Comparison of ENCODE assay signal across 8 mouse cellular contexts in the genomic region with DNA sequence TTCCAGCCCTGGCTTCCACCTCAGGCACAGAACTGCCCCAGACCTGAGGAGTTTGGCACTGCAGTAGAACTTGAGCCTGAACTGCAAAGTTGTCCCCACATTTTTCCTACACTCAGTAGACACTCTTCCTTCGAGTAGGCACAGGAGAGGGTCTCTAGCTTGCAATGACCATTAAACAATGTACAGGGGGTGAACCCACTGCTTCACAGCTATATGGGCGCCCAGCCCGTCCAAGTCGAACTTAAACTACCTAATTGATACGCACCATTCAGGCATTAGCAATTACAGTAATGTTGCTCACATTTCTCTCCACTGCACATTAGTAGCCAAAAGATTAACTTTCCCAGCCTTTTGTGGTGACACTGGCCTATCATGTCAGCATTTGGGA. TPM values are rescaled to one million over a fixed set of nuclear protein-coding genes. Genes with fewer than 3 reads are reported as not detected.
DNase-seq lines count a peak whose midpoint lies in the region; ATAC-seq and TF ChIP-seq lines count a peak whose summit lies in the region.

No protein-coding gene starts in this region.

- H3K27me3 ChIP-seq in embryonic facial prominence, embryonic 12.5 days, result no peaks in the 10 kb centered on the region
- no peaks in the 10 kb centered on the region for H3K27me3 ChIP-seq in intestine, embryonic 16.5 days (replicated peaks; ENCODE audit: control insufficient read depth, insufficient read depth, low read length)
- no peaks in the 10 kb centered on the region for H3K27me3 ChIP-seq in neural tube, embryonic 12.5 days (replicated peaks)

- no peak overlapping the region for H3K9ac ChIP-seq in embryonic facial prominence, embryonic 12.5 days
- H3K9ac ChIP-seq in intestine, embryonic 16.5 days (ENCODE audit: low read depth, low read length), result peak overlapping the region; percentile 49; the same call in 1 of the 2 replicates
- peak overlapping the region; percentile 73; the same call in 1 of the 2 replicates for H3K9ac ChIP-seq in neural tube, embryonic 12.5 days

- H3K27ac ChIP-seq in layer of hippocampus, adult 2 months, result peak overlapping the region; percentile 95
- H3K27ac ChIP-seq in embryonic facial prominence, embryonic 12.5 days, result peak overlapping the region; percentile 83; the same call in 1 of the 2 replicates
- no peak overlapping the region for H3K27ac ChIP-seq in intestine, embryonic 16.5 days (ENCODE audit: low read length)
- no peak overlapping the region for H3K27ac ChIP-seq in neural tube, embryonic 12.5 days

- no peak for ATAC-seq in embryonic facial prominence, embryonic 12.5 days (ENCODE audit: insufficient number of reproducible peaks, insufficient read depth, low FRiP score, low TSS enrichment)
- ATAC-seq in intestine, embryonic 16.5 days, result no peak
- ATAC-seq in neural tube, embryonic 12.5 days (ENCODE audit: low FRiP score, low read depth), result no peak
- ATAC-seq in activated CD4-positive, CD25-positive, alpha-beta regulatory T cell, adult 4 months, result no peak
- ATAC-seq in erythroid progenitor cell, adult 5-6 weeks (replicated peaks; ENCODE audit: low FRiP score, poor library complexity, severe bottlenecking), result no peak

- H3K9me3 ChIP-seq in embryonic facial prominence, embryonic 12.5 days, result peaks cover 18% of the 10 kb centered on the region
- H3K9me3 ChIP-seq in intestine, embryonic 16.5 days (ENCODE audit: control insufficient read depth, low read length), result peaks cover 5% of the 10 kb centered on the region; the same call in 1 of the 2 replicates
- peaks cover 26% of the 10 kb centered on the region for H3K9me3 ChIP-seq in neural tube, embryonic 12.5 days

- peak overlapping the region; percentile 99 for H3K4me3 ChIP-seq in layer of hippocampus, adult 2 months
- H3K4me3 ChIP-seq in embryonic facial prominence, embryonic 12.5 days, result peak overlapping the region; percentile 77
- H3K4me3 ChIP-seq in intestine, embryonic 16.5 days (ENCODE audit: low read length), result peak overlapping the region; percentile 81
- peak overlapping the region; percentile 73 for H3K4me3 ChIP-seq in neural tube, embryonic 12.5 days

- no peak for TF ChIP-seq CTCF in layer of hippocampus, adult 2 months (conservative IDR thresholded peaks at IDR 0.05)

- H3K36me3 ChIP-seq in embryonic facial prominence, embryonic 12.5 days, result peaks cover 6% of the 10 kb centered on the region
- peaks cover 6% of the 10 kb centered on the region; the same call in 1 of the 2 replicates for H3K36me3 ChIP-seq in intestine, embryonic 16.5 days (ENCODE audit: control insufficient read depth, insufficient read depth, low read length)
- H3K36me3 ChIP-seq in neural tube, embryonic 12.5 days, result peaks cover 12% of the 10 kb centered on the region

- H3K4me2 ChIP-seq in embryonic facial prominence, embryonic 12.5 days (replicated peaks), result peak overlapping the region; percentile 64
- peak overlapping the region; percentile 71 for H3K4me2 ChIP-seq in intestine, embryonic 16.5 days (ENCODE audit: low read depth, low read length)
- H3K4me2 ChIP-seq in neural tube, embryonic 12.5 days (replicated peaks), result peak overlapping the region; percentile 70

- no peaks in the 10 kb centered on the region for H3K4me1 ChIP-seq in embryonic facial prominence, embryonic 12.5 days
- 0 out of 2 replicates have a peak, but pooled peaks cover 5% of the 10 kb centered on the region for H3K4me1 ChIP-seq in intestine, embryonic 16.5 days (ENCODE audit: control insufficient read depth, insufficient read depth, low read length)
- H3K4me1 ChIP-seq in neural tube, embryonic 12.5 days, result peaks cover 7% of the 10 kb centered on the region

- DNase-seq in layer of hippocampus, adult 2 months (ENCODE audit: low spot score in 2 of 2), result no peak
- no peak for DNase-seq in layer of hippocampus, postnatal 25 days (ENCODE audit: extremely low spot score in 1 of 2, low spot score in 1 of 2)
- DNase-seq in embryo, embryonic 11 days, result no peak

- 72% methylated on average over 5 of the region's 5 CpGs for WGBS in embryonic facial prominence, embryonic 12.5 days
- WGBS in intestine, embryonic 16.5 days, result 67% methylated on average over 5 of the region's 5 CpGs
- 69% methylated on average over 5 of the region's 5 CpGs for WGBS in neural tube, embryonic 12.5 days

RNA-seq across cellular contexts. Expression of gene Zfp938, which starts 0.3 kb away (rescaled TPM):
- total RNA-seq in layer of hippocampus, adult 2 months (2021), result 10 to 100 TPM; 21.0 to 21.8 TPM
- 10 to 100 TPM; 22.8 to 23.0 TPM for total RNA-seq in layer of hippocampus, postnatal 25 days (2021)
- 17.1 and 18.0 TPM in 2 replicates for polyA plus RNA-seq in embryonic facial prominence, embryonic 12.5 days (2016; fragmentation: Nextera tagmentation; extraction: Ambion mirVana)
- 10.0 and 11.4 TPM in 2 replicates for polyA plus RNA-seq in intestine, embryonic 16.5 days (2015; fragmentation: Nextera tagmentation; extraction: Ambion mirVana)
- polyA plus RNA-seq in neural tube, embryonic 12.5 days (2016; fragmentation: Nextera tagmentation; extraction: Ambion mirVana), result 16.4 and 17.6 TPM in 2 replicates
- 10 to 100 TPM; 14.2 to 15.4 TPM for polyA plus RNA-seq in activated CD4-positive, CD25-positive, alpha-beta regulatory T cell, adult 4 months (2017; shearing (Covaris generic))
- total RNA-seq in erythroid progenitor cell, adult 5-6 weeks (2015; ENCODE audit: low replicate concordance), result 1.7 TPM in 1 of 2 replicates, not detected in the other
- not detected in 2 replicates for total RNA-seq in erythroid progenitor cell, adult 5-6 weeks (2017; ENCODE audit: low replicate concordance)

Comparison
In these comparisons a context has a peak if more than half of its experiments do, and no peak if none do; other contexts are left out.
1. H3K27ac ChIP-seq: peak in layer of hippocampus, adult 2 months (single experiment) and embryonic facial prominence, embryonic 12.5 days (single experiment); none in intestine, embryonic 16.5 days (single experiment) and neural tube, embryonic 12.5 days (single experiment).
2. Peak in every context shown above with its lines, with median percentiles within 50 percentile points of each other: H3K4me3 ChIP-seq and H3K4me2 ChIP-seq.